In genomic region chr5:106756937-106757371, GRCm38 (mm10) we compare ENCODE assay signal across 8 mouse cellular contexts. TPM values are rescaled to one million over a fixed set of nuclear protein-coding genes. Genes with fewer than 3 reads are reported as not detected.
A peak's percentile ranks its signal among the peaks of the same experiment; 100 is the strongest.
DNase-seq lines count a peak whose midpoint lies in the region; ATAC-seq and TF ChIP-seq lines count a peak whose summit lies in the region.

No protein-coding gene starts in this region.

- 3% methylated on average over 10 of the region's 10 CpGs for WGBS in lung, embryonic 16.5 days
- WGBS in embryonic facial prominence, embryonic 11.5 days: 3% methylated on average over 10 of the region's 10 CpGs
- 4% methylated on average over 10 of the region's 10 CpGs for WGBS in hindbrain, embryonic 16.5 days
- WGBS in midbrain, postnatal 0 days: 3% methylated on average over 10 of the region's 10 CpGs

- no peak overlapping the region for H3K27ac ChIP-seq in lung, embryonic 16.5 days (ENCODE audit: low read length)
- H3K27ac ChIP-seq in embryonic facial prominence, embryonic 11.5 days (replicated peaks; ENCODE audit: low read depth, low read length): no peak overlapping the region
- H3K27ac ChIP-seq in hindbrain, embryonic 16.5 days (ENCODE audit: low read depth, low read length): no peak overlapping the region
- H3K27ac ChIP-seq in midbrain, postnatal 0 days (ENCODE audit: low read depth, low read length): no peak overlapping the region
- no peak overlapping the region for H3K27ac ChIP-seq in gastrocnemius, adult 2 months

- no peaks in the 10 kb centered on the region for H3K36me3 ChIP-seq in lung, embryonic 16.5 days (ENCODE audit: control insufficient read depth, insufficient read depth, low read length)
- H3K36me3 ChIP-seq in embryonic facial prominence, embryonic 11.5 days (replicated peaks; ENCODE audit: control insufficient read depth, insufficient read depth, low read depth, low read length): no peaks in the 10 kb centered on the region
- no peaks in the 10 kb centered on the region for H3K36me3 ChIP-seq in hindbrain, embryonic 16.5 days (ENCODE audit: control insufficient read depth, insufficient read depth, low read length)
- no peaks in the 10 kb centered on the region for H3K36me3 ChIP-seq in midbrain, postnatal 0 days (ENCODE audit: insufficient read depth, low read length)

- peak; percentile 64 for ATAC-seq in lung, embryonic 16.5 days (ENCODE audit: low read depth)
- peak; percentile 76 for ATAC-seq in embryonic facial prominence, embryonic 11.5 days (replicated peaks; ENCODE audit: insufficient number of reproducible peaks, low FRiP score, low TSS enrichment, low read depth)
- ATAC-seq in hindbrain, embryonic 16.5 days: peak; percentile 88
- ATAC-seq in midbrain, postnatal 0 days (ENCODE audit: low FRiP score): peak; percentile 82
- no peak for ATAC-seq in CD4-positive, CD25-positive, alpha-beta regulatory T cell, adult 4 months

- intact Hi-C loops in gastrocnemius, adult 2 months (cut with DNase I): no loop called here

- peak overlapping the region; percentile 11; the same call in 1 of the 2 replicates for H3K9ac ChIP-seq in lung, embryonic 16.5 days (ENCODE audit: low read length)
- peak overlapping the region; percentile 14; the same call in 1 of the 2 replicates for H3K9ac ChIP-seq in embryonic facial prominence, embryonic 11.5 days (replicated peaks; ENCODE audit: low read length)
- H3K9ac ChIP-seq in hindbrain, embryonic 16.5 days (ENCODE audit: low read depth, low read length): 0 out of 2 replicates have a peak overlapping the region, but pooled peaks have one; percentile 8
- H3K9ac ChIP-seq in midbrain, postnatal 0 days (replicated peaks; ENCODE audit: low read length, poor library complexity, severe bottlenecking): no peak overlapping the region

- H3K27me3 ChIP-seq in lung, embryonic 16.5 days (ENCODE audit: control insufficient read depth, insufficient read depth, low read depth, low read length): peaks cover 13% of the 10 kb centered on the region
- peaks cover 7% of the 10 kb centered on the region; the same call in 1 of the 2 replicates for H3K27me3 ChIP-seq in embryonic facial prominence, embryonic 11.5 days (ENCODE audit: control insufficient read depth, insufficient read depth, low read length)
- H3K27me3 ChIP-seq in hindbrain, embryonic 16.5 days (replicated peaks; ENCODE audit: control insufficient read depth, insufficient read depth, low read length): 0 out of 2 replicates have a peak, but pooled peaks cover 5% of the 10 kb centered on the region
- H3K27me3 ChIP-seq in midbrain, postnatal 0 days (ENCODE audit: insufficient read depth, low read length): no peaks in the 10 kb centered on the region

- H3K4me1 ChIP-seq in lung, embryonic 16.5 days (replicated peaks; ENCODE audit: control insufficient read depth, insufficient read depth, low read length): peaks cover 6% of the 10 kb centered on the region; the same call in 1 of the 2 replicates
- no peaks in the 10 kb centered on the region for H3K4me1 ChIP-seq in embryonic facial prominence, embryonic 11.5 days (ENCODE audit: control insufficient read depth, insufficient read depth, low read length)
- peaks cover 5% of the 10 kb centered on the region; the same call in 1 of the 2 replicates for H3K4me1 ChIP-seq in hindbrain, embryonic 16.5 days (ENCODE audit: control insufficient read depth, insufficient read depth, low read depth, low read length)
- peaks cover 6% of the 10 kb centered on the region; the same call in 1 of the 2 replicates for H3K4me1 ChIP-seq in midbrain, postnatal 0 days (ENCODE audit: insufficient read depth, low read length)

- no peaks in the 10 kb centered on the region for H3K9me3 ChIP-seq in lung, embryonic 16.5 days (ENCODE audit: control insufficient read depth, low read length)
- no peaks in the 10 kb centered on the region for H3K9me3 ChIP-seq in embryonic facial prominence, embryonic 11.5 days (replicated peaks; ENCODE audit: control insufficient read depth, low read length)
- H3K9me3 ChIP-seq in hindbrain, embryonic 16.5 days (ENCODE audit: control insufficient read depth, low read length): no peaks in the 10 kb centered on the region
- no peaks in the 10 kb centered on the region for H3K9me3 ChIP-seq in midbrain, postnatal 0 days (ENCODE audit: low read length)

- H3K4me3 ChIP-seq in lung, embryonic 16.5 days (ENCODE audit: low read length): peak overlapping the region; percentile 28
- H3K4me3 ChIP-seq in embryonic facial prominence, embryonic 11.5 days (ENCODE audit: low read depth, low read length): peak overlapping the region; percentile 21
- H3K4me3 ChIP-seq in hindbrain, embryonic 16.5 days (ENCODE audit: low read length): peak overlapping the region; percentile 27
- peak overlapping the region; percentile 26 for H3K4me3 ChIP-seq in midbrain, postnatal 0 days (ENCODE audit: low read depth, low read length)
- H3K4me3 ChIP-seq in gastrocnemius, adult 2 months: no peak overlapping the region

- peak overlapping the region; percentile 48 for H3K4me2 ChIP-seq in lung, embryonic 16.5 days (ENCODE audit: low read depth, low read length)
- H3K4me2 ChIP-seq in embryonic facial prominence, embryonic 11.5 days (ENCODE audit: low read depth, low read length): peak overlapping the region; percentile 54
- H3K4me2 ChIP-seq in hindbrain, embryonic 16.5 days (ENCODE audit: low read length): peak overlapping the region; percentile 58
- H3K4me2 ChIP-seq in midbrain, postnatal 0 days (ENCODE audit: low read depth, low read length, poor library complexity, severe bottlenecking): peak overlapping the region; percentile 54

- no peak for TF ChIP-seq CTCF in midbrain, postnatal 0 days (IDR thresholded peaks at IDR 0.05)
- no peak for TF ChIP-seq CTCF in gastrocnemius, adult 2 months (IDR thresholded peaks at IDR 0.05)

- DNase-seq in lung, postnatal 4 days: no peak
- peak; percentile 71 for DNase-seq in embryonic facial prominence, embryonic 11.5 days (ENCODE audit: low spot score)
- DNase-seq in midbrain, postnatal 0 days (ENCODE audit: low spot score): peak; percentile 77
- no peak for DNase-seq in layer of hippocampus, adult 9-11 months
- no peak for DNase-seq in gastrocnemius, adult 2 months

RNA-seq across cellular contexts. Expression of gene Zfp644, which starts 59.9 kb away (rescaled TPM):
- 61.5 and 65.4 TPM in 2 replicates for polyA plus RNA-seq in lung, embryonic 16.5 days (2015; fragmentation: Nextera tagmentation; extraction: Ambion mirVana)
- polyA plus RNA-seq in embryonic facial prominence, embryonic 11.5 days (2014; fragmentation: Nextera tagmentation; extraction: Ambion mirVana): 88.6 and 93.9 TPM in 2 replicates
- 54.5 and 55.5 TPM in 2 replicates for polyA plus RNA-seq in hindbrain, embryonic 16.5 days (2015; fragmentation: Nextera tagmentation; extraction: Ambion mirVana)
- 89.7 and 119 TPM in 2 replicates for total RNA-seq in midbrain, postnatal 0 days (2014; rRNA removed)
- 64.9 and 72.2 TPM in 2 replicates for polyA plus RNA-seq in midbrain, postnatal 0 days (2015; fragmentation: Nextera tagmentation; extraction: Ambion mirVana)
- total RNA-seq in gastrocnemius, adult 2 months (2021): 10 to 100 TPM; 51.2 to 55.7 TPM
- polyA plus RNA-seq in CD4-positive, CD25-positive, alpha-beta regulatory T cell, adult 4 months (2017; shearing (Covaris generic)): 10 to 100 TPM; 36.7 to 52.0 TPM

Comparison
In these comparisons a context has a peak if more than half of its experiments do, and no peak if none do; other contexts are left out.
1. DNase-seq: peak in embryonic facial prominence, embryonic 11.5 days (single experiment) and midbrain, postnatal 0 days (single experiment); none in lung, postnatal 4 days (0 of 2), layer of hippocampus, adult 9-11 months (single experiment) and gastrocnemius, adult 2 months (single experiment).
2. Peak in every context shown above with its lines, with median percentiles within 50 percentile points of each other: H3K4me2 ChIP-seq.